Mouse (Mus musculus) c-Kit-positive CD71-negative TER-119-negative erythroid progenitor cells, embryonic 14.5 days (primary cell): Measurements from ENCODE around the gene Grk1.

Experiments used
- DNase-seq: peaks from one replicate; pipeline ENCODE4 v3.0.0-alpha.2; 2013; ENCODE audit warnings: low read depth

Gene Grk1

GRCm38 (mm10) chr8:13404666-13405131 is at the start of gene Grk1:
Gene Grk1, plus strand, starts transcription at chr8:13405081.
- no peak for DNase-seq

DNA sequence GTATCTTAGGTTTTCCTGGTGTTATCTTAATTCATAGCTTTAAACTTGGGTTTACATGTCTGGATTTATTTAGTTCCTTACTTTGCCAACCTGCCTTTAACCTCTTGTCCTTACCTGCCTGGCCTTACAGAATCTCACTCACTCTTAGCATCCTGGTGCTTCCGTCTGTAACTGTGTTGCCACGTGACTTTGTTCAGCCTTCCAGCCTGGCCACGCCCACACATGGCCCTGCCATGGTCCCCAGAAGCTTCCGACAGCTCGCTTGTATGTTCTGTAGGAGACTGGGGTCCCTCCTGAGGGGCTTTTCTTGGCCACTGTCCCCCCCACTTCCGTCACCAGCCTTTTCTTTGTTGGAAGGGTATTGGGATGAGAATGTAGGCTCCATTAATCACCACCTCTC is 48.7 kb upstream of the Grk1 start:
- DNase-seq: no peak

- no peak for DNase-seq
Measured at GRCm38 (mm10) chr8:13356681-13357080, 48.2 kb upstream of the Grk1 start.

DNA sequence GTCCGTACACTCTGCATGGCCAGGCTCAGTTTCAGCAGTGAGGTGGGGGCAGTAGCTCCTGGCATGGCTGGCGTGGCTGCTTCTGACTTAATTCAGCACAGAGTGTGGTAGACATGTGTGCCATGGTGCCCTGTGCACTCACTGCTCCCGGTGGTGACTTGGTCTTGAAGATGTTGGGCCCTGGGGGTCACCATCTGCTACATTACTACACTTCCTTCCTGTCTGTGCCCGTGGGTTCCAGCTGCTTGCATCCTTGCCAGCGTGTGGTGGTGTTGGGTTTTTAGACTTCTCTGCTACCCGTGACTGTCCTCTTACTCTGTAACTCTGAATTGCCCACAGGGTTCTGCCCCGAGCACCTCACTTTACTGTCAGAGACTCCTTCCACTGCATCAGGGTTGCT is 44.7 kb upstream of the Grk1 start:
- no peak for DNase-seq

DNA sequence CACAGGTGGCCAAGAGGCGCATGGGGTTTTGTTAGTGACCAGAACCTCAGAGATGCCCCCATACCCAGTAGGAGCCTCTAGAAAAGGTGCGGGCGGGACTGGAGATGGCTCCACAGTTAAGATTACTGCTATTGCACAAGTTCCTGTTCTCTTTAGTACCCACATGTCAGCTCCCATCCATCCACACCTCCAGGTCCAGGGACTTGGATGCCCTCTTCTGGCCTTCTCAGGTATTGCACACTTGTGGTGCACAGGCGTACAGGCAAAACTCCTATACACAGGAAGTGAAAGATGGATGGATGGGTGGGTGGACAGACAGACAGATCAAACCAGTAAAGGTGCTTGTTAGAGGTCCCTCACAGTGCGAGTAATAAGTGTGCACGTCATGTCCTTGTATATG is 43.0 kb upstream of the Grk1 start:
- no peak for DNase-seq

DNA sequence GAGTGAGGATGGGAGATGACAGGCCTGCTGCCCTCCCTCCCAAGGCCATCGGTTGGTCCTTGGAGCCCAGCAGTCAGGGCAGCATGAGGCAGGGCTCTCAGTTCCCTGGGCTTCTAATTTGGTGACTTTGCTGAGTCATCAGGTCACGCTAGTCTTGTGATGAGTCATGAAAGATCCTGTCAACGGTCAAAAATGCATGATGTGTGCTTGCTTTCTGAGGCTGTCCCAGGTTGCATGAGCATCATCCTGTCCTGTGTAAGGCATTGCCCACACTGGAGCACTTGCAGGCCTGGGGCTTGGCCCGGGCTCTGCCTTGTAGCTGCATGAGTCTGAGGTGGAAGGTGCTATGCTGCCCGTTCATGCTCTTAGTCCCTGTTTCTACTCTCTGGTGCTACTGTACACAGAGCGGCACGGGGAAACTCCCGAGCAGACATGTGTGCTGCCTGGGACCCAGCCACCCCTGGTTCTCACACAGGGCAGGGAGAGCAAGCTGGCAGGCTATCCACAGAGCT is 31.7 kb upstream of the Grk1 start:
- DNase-seq: no peak

DNA sequence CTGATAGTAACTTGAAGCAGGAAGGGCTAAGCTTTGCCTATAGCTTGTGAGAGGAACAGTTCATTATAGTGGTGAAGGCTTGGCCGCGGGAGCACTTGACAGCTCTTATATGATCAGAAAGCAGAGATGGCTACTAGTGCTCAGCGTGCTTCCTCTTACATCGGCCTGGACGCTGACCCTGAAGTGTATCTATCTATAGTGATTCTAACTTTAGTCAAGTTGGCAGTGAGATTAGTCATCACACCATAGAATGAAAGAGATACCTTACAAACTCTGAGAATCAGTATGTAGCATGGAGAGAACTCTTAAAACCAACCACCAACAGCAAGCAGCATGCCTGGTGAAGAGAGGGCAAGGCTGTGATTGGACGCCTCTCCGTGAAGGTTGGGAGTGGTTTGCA is 23.3 kb upstream of the Grk1 start:
- DNase-seq: no peak

DNA sequence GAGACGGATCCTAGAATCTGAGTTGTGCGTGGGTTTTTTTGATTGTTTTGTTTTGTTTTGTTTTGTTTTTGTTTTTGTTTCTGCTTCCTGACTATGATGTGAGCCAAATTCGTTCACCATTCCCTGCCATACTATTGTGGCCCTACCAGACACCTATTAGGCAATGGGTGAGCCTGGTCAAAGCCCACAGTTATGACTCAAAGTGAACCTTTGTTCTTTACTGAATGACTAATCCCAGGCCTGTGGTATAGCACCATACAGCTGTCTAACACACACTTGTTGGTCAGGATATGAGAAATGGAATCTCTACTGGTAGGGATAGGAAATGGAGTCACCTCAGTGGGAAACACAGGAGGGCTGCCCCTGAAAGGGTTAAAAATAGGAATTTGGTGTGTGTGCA is 22.3 kb upstream of the Grk1 start:
- DNase-seq: no peak

DNA sequence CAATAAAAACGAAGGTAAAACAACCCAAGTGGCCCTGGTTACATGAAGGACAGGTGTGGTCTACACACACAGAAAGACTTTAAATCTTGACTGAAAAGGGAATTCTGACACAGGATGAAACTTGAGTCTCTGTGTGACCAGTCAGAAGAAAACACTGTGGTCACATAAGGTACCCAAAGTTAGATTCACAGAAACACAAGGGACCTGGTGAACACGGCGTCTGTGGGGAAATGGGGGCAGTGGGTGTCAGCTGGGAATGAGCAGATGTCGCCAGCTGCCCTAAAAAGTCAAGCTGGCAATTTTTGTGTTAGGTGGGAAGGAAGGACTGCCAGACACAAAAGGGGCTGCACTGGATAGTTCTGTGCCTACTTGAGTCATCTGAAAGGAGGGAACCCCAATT is 21.9 kb upstream of the Grk1 start:
- no peak for DNase-seq

DNA sequence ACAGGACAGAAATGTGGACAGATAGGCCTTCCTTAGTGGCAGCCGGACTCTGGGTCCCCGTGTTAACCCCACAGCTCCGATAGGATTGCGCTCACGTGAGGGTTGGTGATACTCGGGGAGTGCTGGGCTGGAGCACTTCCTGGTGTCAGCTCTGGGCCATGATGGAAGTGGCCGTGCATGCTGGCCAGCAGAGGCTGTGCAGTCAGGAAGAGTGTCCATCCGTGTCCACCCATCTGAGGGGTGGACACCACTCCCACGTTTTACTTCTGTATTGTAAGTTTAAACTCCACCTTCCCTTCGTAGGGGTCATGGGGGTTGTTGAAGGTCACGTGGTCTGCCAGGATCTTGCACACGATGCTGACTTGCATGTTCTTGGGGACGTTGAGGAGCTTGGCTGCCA is 18.5 kb upstream of the Grk1 start:
- DNase-seq: no peak

GRCm38 (mm10) chr8:13387728-13388127 is 17.2 kb upstream of the Grk1 start:
- DNase-seq: no peak

DNA sequence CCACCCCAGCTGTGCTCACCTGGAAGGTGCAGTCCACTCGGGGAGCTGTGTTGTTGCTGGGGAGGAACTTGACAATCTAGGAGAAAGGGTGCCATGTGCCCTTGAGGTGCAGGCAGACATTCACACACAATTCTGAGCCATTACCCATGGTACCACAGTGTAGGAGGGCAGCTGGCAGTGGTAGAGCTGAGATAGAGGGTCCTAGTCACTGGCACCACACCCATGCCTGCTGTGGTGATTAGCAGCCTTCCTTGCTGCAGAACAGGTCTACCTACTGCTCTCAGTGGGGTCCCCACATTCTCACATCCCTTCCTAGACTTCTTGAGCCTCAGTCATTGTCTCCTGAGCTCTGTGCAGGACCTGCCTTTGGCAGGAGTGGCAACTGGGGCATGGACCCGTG is 16.1 kb upstream of the Grk1 start:
- no peak for DNase-seq

- DNase-seq: no peak
Measured at GRCm38 (mm10) chr8:13393869-13394268, 11.0 kb upstream of the Grk1 start.

GRCm38 (mm10) chr8:13396725-13397124 is 8.2 kb upstream of the Grk1 start, which contains the start of gene Atp4b:
Gene Atp4b, minus strand, starts transcription at chr8:13396825.
- DNase-seq: no peak

- no peak for DNase-seq
Measured at GRCm38 (mm10) chr8:13403517-13403916, 1.4 kb upstream of the Grk1 start.

DNA sequence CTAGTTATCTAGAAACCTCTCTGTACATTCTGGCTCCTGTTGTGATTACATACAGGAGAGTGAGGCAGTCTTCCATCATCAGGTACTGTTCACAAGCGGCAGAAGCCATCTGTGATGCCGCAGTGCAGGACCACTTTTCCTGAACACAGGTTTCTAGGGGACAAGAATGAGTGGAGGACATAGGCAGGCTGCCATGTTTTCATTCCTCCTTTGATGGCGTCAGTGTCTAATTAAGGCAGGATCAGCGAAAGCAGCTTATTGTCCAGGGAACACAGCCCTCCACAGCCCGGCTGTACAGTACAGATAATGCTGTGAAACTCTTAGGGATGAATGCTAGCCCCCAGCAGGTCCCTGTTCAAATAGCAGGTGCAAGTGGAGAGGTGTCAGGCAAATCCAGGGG is 1.1 kb downstream of the Grk1 start:
- no peak for DNase-seq

GRCm38 (mm10) chr8:13411597-13411996 is 6.7 kb downstream of the Grk1 start:
- peak; percentile 56 for DNase-seq

- peak; percentile 50 for DNase-seq
Measured at GRCm38 (mm10) chr8:13412891-13413558, 8.1 kb downstream of the Grk1 start.

- no peak for DNase-seq
Measured at GRCm38 (mm10) chr8:13413823-13414390, 9.0 kb downstream of the Grk1 start.

DNA sequence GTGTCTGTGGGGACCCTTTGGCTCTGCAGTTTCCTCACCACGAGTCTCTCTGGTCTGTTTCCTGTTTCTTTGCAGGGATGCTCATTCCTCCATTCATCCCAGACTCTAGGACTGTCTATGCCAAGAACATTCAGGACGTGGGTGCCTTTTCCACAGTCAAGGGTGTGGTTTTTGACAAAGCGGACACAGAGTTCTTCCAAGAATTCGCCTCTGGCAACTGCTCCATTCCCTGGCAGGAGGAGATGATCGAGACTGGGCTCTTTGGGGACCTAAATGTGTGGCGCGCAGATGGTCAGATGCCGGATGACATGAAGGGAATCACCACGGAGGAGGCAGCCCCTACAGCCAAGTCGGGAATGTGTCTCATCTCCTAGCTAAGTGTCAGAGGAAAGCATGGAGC is 11.0 kb downstream of the Grk1 start:
- DNase-seq: no peak

DNA sequence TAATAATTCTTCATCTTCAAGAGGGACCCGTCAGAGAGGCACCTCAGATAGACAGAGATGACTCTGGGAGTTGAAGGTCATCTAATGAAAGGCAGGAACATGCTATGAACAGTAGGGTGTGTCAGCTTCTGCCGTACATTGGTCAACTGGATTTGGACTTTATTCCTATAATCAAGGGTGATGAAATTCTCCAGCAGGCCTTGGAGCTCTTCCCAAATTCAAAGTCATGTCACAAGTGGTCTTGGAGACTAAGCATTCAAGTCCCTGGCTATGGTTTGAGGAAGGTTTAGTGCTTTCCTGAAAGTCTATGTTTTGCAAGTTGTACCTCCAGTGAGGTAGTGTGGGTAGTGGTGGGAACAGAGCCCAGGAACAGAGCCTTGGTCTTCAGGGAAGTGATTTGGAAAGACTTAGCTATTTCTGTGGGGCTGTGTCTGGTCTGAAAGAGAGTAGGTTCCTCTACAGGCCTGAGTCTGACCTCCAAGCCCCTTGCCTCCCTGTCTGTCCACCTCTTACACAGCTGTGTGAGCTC is 14.3 kb downstream of the Grk1 start:
- DNase-seq: no peak

GRCm38 (mm10) chr8:13420970-13421369 is 16.1 kb downstream of the Grk1 start:
- DNase-seq: no peak

- DNase-seq: no peak
Measured at GRCm38 (mm10) chr8:13427351-13427750, 22.5 kb downstream of the Grk1 start.

DNA sequence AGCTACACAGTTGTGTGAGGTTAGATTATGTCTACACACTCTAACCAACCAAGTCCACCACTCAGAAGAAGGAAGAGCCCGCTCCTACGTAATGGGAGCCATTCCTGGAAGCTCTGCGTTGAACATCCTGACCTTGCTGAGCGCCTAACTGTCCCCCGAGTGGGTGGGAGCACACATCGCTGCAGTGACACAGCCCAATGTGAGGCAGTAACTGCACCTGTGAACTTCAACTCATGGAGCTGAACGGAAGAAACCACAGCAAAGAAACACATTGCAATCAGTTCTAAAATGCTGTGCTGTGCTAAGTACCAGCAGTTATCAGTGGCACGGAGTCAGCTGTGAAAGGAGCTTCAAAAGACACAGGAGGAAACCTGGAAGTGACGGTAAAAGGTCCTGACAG is 23.3 kb downstream of the Grk1 start:
- DNase-seq: no peak
